Mouse (Mus musculus) midbrain, embryonic 15.5 days (tissue): ENCODE measurements around the gene Camk2b. TPM values are rescaled to one million over a fixed set of nuclear protein-coding genes. Genes with fewer than 3 reads are reported as not detected.
A peak's percentile ranks its signal among the peaks of the same experiment; 100 is the strongest.

Source experiments
- ATAC-seq: fragments of 200-750 bp; cut with Nextera tagmentation; replicated peaks from 2 replicates; pipeline ENCODE4 v1.8.0; 2017; ENCODE audit warnings: moderate TSS enrichment
- H3K27ac ChIP-seq: fragments of 300-500 bp; sonication (generic); 2 replicates; pipeline ENCODE4 v1.5.1; 2015; ENCODE audit warnings: mild to moderate bottlenecking, inconsistent platforms
- H3K27me3 ChIP-seq: fragments of 300-500 bp; sonication (generic); replicated peaks from 2 replicates; pipeline ENCODE4 v1.6.1; 2015; ENCODE audit warnings: inconsistent platforms
- H3K36me3 ChIP-seq: fragments of 300-500 bp; sonication (generic); replicated peaks from 2 replicates; pipeline ENCODE4 v1.6.1; 2015; ENCODE audit warnings: inconsistent platforms
- H3K4me1 ChIP-seq: fragments of 300-500 bp; sonication (generic); 2 replicates; pipeline ENCODE4 v1.6.1; 2015; ENCODE audit warnings: inconsistent platforms
- H3K4me2 ChIP-seq: fragments of 300-500 bp; sonication (generic); 2 replicates; pipeline ENCODE4 v1.6.1; 2015; ENCODE audit warnings: inconsistent platforms, mild to moderate bottlenecking, moderate library complexity
- H3K4me3 ChIP-seq: fragments of 300-500 bp; sonication (generic); 2 replicates; pipeline ENCODE4 v1.5.1; 2015; ENCODE audit warnings: mild to moderate bottlenecking, inconsistent platforms
- H3K9ac ChIP-seq: fragments of 300-500 bp; sonication (generic); 2 replicates; pipeline ENCODE4 v1.6.1; 2015; ENCODE audit warnings: mild to moderate bottlenecking, inconsistent platforms
- H3K9me3 ChIP-seq: fragments of 300-500 bp; sonication (generic); 2 replicates; pipeline ENCODE4 v1.6.1; 2016; ENCODE audit warnings: inconsistent platforms
- WGBS: fragments of 180-500 bp; shearing (Covaris S2); methylation state at CpG from one replicate; pipeline ENCODE4 v1.1.7; 2015; ENCODE audit warnings: mixed read lengths; 5-methylcytosine and 5-hydroxymethylcytosine counted together
- polyA plus RNA-seq: library from polyadenylated mRNA; unstranded; fragments of >200 nt; fragmentation: Nextera tagmentation; extraction: Ambion mirVana; gene quantifications from 2 replicates; pipeline ENCODE4 v1.2.1, GENCODE M21; 2015

The Camk2b gene
- polyA plus RNA-seq, 1 experiment from 2014 or later = 147 TPM

GRCm38 (mm10) chr11:6037686-6038085 is 28.5 kb downstream of the Camk2b start:
- no peaks in the 10 kb centered on the region for H3K27me3 ChIP-seq
- H3K9me3 ChIP-seq = no peaks in the 10 kb centered on the region
- no peak overlapping the region for H3K4me3 ChIP-seq
- peaks cover 6% of the 10 kb centered on the region; the same call in 1 of the 2 replicates for H3K4me1 ChIP-seq
- no peak overlapping the region for H3K4me2 ChIP-seq
- 93% methylated on average over 7 of the region's 7 CpGs for WGBS
- ATAC-seq = no peak
- H3K9ac ChIP-seq = no peak overlapping the region
- H3K27ac ChIP-seq = no peak overlapping the region
- no peaks in the 10 kb centered on the region for H3K36me3 ChIP-seq

GRCm38 (mm10) chr11:6037198-6037597 is 29.0 kb downstream of the Camk2b start:
- WGBS = 88% methylated on average over 7 of the region's 7 CpGs
- H3K4me3 ChIP-seq = no peak overlapping the region
- H3K27ac ChIP-seq = no peak overlapping the region
- no peaks in the 10 kb centered on the region for H3K27me3 ChIP-seq
- 0 out of 2 replicates have a peak, but pooled peaks have one; percentile 15 for ATAC-seq
- no peak overlapping the region for H3K4me2 ChIP-seq
- peaks cover 6% of the 10 kb centered on the region; the same call in 1 of the 2 replicates for H3K4me1 ChIP-seq
- H3K9me3 ChIP-seq = no peaks in the 10 kb centered on the region
- H3K36me3 ChIP-seq = no peaks in the 10 kb centered on the region
- H3K9ac ChIP-seq = no peak overlapping the region

- Histone ChIP-seq H3K36me3 (no peaks in the 10 kb centered on the region), H3K4me3 (no peak overlapping the region), H3K4me2 (no peak overlapping the region), H3K9me3 (no peaks in the 10 kb centered on the region), H3K4me1 (peaks cover 6% of the 10 kb centered on the region; the same call in 1 of the 2 replicates), H3K9ac (no peak overlapping the region), H3K27ac (no peak overlapping the region), H3K27me3 (no peaks in the 10 kb centered on the region)
- ATAC-seq = no peak
- 87% methylated on average over 4 of the region's 4 CpGs for WGBS
These were observed 29.7 kb downstream of the Camk2b start for GRCm38 (mm10) chr11:6036477-6036876.

- H3K4me2 ChIP-seq = no peak overlapping the region
- H3K27me3 ChIP-seq = no peaks in the 10 kb centered on the region
- 76% methylated on average over 3 of the region's 3 CpGs for WGBS
- no peaks in the 10 kb centered on the region for H3K9me3 ChIP-seq
- H3K4me1 ChIP-seq = peaks cover 6% of the 10 kb centered on the region; the same call in 1 of the 2 replicates
- H3K27ac ChIP-seq = no peak overlapping the region
- no peak overlapping the region for H3K9ac ChIP-seq
- no peaks in the 10 kb centered on the region for H3K36me3 ChIP-seq
- no peak for ATAC-seq
- H3K4me3 ChIP-seq = no peak overlapping the region
These were observed 30.6 kb downstream of the Camk2b start for GRCm38 (mm10) chr11:6035521-6035920.

GRCm38 (mm10) chr11:6034740-6035139 is 31.4 kb downstream of the Camk2b start:
- Histone ChIP-seq H3K4me1 (peaks cover 6% of the 10 kb centered on the region; the same call in 1 of the 2 replicates), H3K27ac (no peak overlapping the region), H3K4me3 (no peak overlapping the region), H3K4me2 (no peak overlapping the region), H3K27me3 (no peaks in the 10 kb centered on the region), H3K9me3 (no peaks in the 10 kb centered on the region), H3K9ac (no peak overlapping the region), H3K36me3 (no peaks in the 10 kb centered on the region)
- ATAC-seq = no peak
- 93% methylated on average over 2 of the region's 2 CpGs for WGBS

- 89% methylated on average over 5 of the region's 5 CpGs for WGBS
- H3K4me2 ChIP-seq = no peak overlapping the region
- no peak overlapping the region for H3K27ac ChIP-seq
- ATAC-seq = no peak
- H3K4me3 ChIP-seq = no peak overlapping the region
- H3K9me3 ChIP-seq = no peaks in the 10 kb centered on the region
- H3K9ac ChIP-seq = no peak overlapping the region
- H3K36me3 ChIP-seq = no peaks in the 10 kb centered on the region
- peaks cover under 1% of the 10 kb centered on the region; the same call in 1 of the 2 replicates for H3K4me1 ChIP-seq
- no peaks in the 10 kb centered on the region for H3K27me3 ChIP-seq
These were observed 32.4 kb downstream of the Camk2b start for GRCm38 (mm10) chr11:6033801-6034200.

GRCm38 (mm10) chr11:6033147-6033546 is 33.0 kb downstream of the Camk2b start:
- H3K9ac ChIP-seq = no peak overlapping the region
- WGBS = 72% methylated on average over 3 of the region's 3 CpGs

GRCm38 (mm10) chr11:6030650-6031049 is 35.5 kb downstream of the Camk2b start:
- no peak overlapping the region for H3K4me3 ChIP-seq
- no peaks in the 10 kb centered on the region for H3K36me3 ChIP-seq
- peak; percentile 9; the same call in 1 of the 2 replicates for ATAC-seq
- H3K9me3 ChIP-seq = no peaks in the 10 kb centered on the region
- no peaks in the 10 kb centered on the region for H3K27me3 ChIP-seq
- WGBS = 80% methylated on average over 6 of the region's 6 CpGs
- 0 out of 2 replicates have a peak overlapping the region, but pooled peaks have one; percentile 34 for H3K27ac ChIP-seq
- H3K9ac ChIP-seq = no peak overlapping the region
- no peak overlapping the region for H3K4me2 ChIP-seq
- no peaks in the 10 kb centered on the region for H3K4me1 ChIP-seq

More at GRCm38 (mm10) chr11:6033147-6033546, 33.0 kb downstream of the Camk2b start:
- H3K4me1 ChIP-seq = no peaks in the 10 kb centered on the region
- H3K27me3 ChIP-seq = no peaks in the 10 kb centered on the region
- H3K9me3 ChIP-seq = no peaks in the 10 kb centered on the region
- no peaks in the 10 kb centered on the region for H3K36me3 ChIP-seq
- ATAC-seq = no peak
- no peak overlapping the region for H3K4me3 ChIP-seq
- no peak overlapping the region for H3K27ac ChIP-seq
- no peak overlapping the region for H3K4me2 ChIP-seq

GRCm38 (mm10) chr11:6029790-6030189 is 36.4 kb downstream of the Camk2b start:
- no peak overlapping the region for H3K4me2 ChIP-seq
- H3K4me3 ChIP-seq = no peak overlapping the region
- H3K9me3 ChIP-seq = no peaks in the 10 kb centered on the region
- WGBS = 79% methylated on average over 3 of the region's 3 CpGs
- H3K4me1 ChIP-seq = no peaks in the 10 kb centered on the region
- ATAC-seq = no peak
- no peak overlapping the region for H3K9ac ChIP-seq
- no peaks in the 10 kb centered on the region for H3K36me3 ChIP-seq
- H3K27me3 ChIP-seq = no peaks in the 10 kb centered on the region
- H3K27ac ChIP-seq = no peak overlapping the region

GRCm38 (mm10) chr11:6028911-6029310 is 37.3 kb downstream of the Camk2b start:
- Histone ChIP-seq H3K9me3 (no peaks in the 10 kb centered on the region), H3K4me3 (no peak overlapping the region), H3K27me3 (no peaks in the 10 kb centered on the region), H3K36me3 (no peaks in the 10 kb centered on the region), H3K9ac (no peak overlapping the region), H3K27ac (no peak overlapping the region), H3K4me1 (no peaks in the 10 kb centered on the region), H3K4me2 (no peak overlapping the region)
- no peak for ATAC-seq
- 82% methylated on average over 7 of the region's 7 CpGs for WGBS

- H3K4me1 ChIP-seq = no peaks in the 10 kb centered on the region
- no peak overlapping the region for H3K4me3 ChIP-seq
- H3K27ac ChIP-seq = no peak overlapping the region
- no peaks in the 10 kb centered on the region for H3K27me3 ChIP-seq
- no peak overlapping the region for H3K9ac ChIP-seq
- H3K9me3 ChIP-seq = no peaks in the 10 kb centered on the region
- H3K36me3 ChIP-seq = no peaks in the 10 kb centered on the region
- no peak overlapping the region for H3K4me2 ChIP-seq
- no peak for ATAC-seq
- 71% methylated on average over 1 of the region's 1 CpGs for WGBS
These were observed 39.8 kb downstream of the Camk2b start for GRCm38 (mm10) chr11:6026361-6026760.

- no peaks in the 10 kb centered on the region for H3K4me1 ChIP-seq
- no peaks in the 10 kb centered on the region for H3K27me3 ChIP-seq
- H3K4me2 ChIP-seq = no peak overlapping the region
- WGBS = 74% methylated on average over 12 of the region's 12 CpGs
- ATAC-seq = no peak
- H3K4me3 ChIP-seq = no peak overlapping the region
- H3K9ac ChIP-seq = no peak overlapping the region
- no peaks in the 10 kb centered on the region for H3K36me3 ChIP-seq
- H3K9me3 ChIP-seq = no peaks in the 10 kb centered on the region
- H3K27ac ChIP-seq = no peak overlapping the region
These were observed 41.1 kb downstream of the Camk2b start for GRCm38 (mm10) chr11:6024923-6025652.
